Mouse (Mus musculus): Measurements from ENCODE around the gene Mybpc2.

The Mybpc2 gene

DNA sequence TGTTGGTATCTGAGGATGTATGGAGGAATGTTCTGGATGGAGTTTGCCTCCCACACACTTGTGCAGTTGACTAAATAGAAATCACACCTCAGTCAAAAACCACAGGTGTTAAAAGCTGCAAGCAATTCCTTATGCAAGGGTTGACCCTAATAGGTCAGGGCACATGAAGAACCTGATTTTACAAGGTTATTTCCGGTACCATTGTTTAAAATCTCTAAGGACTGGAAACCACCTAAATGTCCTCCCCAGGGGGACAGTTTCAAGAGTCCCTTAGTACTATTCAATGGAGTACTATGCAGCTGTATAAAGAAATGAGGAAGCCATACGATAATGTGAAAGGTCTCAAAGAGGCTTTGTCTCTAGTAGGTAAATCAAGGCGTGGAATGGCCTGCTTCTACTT, 21.8 kb upstream of the Mybpc2 start:
- DNase-seq (ENCODE audit: low spot score): no peak

DNA sequence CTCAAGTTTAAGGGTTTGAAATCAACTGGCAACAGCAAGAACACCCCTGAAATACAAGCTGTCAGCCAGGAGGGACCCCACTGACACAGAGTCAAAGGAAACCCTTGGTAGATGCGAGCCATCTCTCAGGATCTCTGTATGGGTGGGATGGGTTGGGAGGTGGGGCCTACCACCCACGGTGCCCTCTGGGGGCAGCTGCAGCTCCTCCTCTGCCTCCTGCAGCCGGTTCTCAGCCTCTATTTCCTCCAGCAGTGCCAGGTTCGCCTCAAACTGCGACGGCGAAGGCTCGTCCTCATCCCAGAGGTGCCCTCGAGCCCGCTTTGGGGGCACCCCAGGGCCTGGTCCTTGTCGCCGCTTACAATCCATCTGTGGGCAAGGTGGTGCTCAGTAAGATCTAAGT, 18.6 kb upstream of the Mybpc2 start:
- DNase-seq (ENCODE audit: low spot score): no peak

DNA sequence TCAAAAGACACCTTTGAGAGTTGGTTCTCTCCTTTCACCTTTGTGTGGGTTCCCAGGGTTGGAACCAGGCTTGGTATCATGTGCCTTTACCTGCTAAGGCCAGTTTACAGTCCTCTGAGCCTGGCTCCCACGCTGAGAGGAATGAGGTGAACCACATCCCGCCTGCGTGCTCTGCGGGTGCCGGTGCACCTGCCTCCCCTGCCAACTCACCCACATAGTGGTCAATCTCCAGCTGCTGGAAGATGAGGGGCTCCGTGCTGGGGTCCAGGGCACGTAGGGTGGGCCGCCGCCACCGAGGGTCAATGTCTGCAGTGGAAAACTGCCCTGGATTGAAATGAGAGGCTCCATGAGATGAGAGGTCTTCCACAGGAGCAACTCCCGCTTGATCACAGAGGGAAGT, 18.1 kb upstream of the Mybpc2 start:
- DNase-seq (ENCODE audit: low spot score): no peak

DNA sequence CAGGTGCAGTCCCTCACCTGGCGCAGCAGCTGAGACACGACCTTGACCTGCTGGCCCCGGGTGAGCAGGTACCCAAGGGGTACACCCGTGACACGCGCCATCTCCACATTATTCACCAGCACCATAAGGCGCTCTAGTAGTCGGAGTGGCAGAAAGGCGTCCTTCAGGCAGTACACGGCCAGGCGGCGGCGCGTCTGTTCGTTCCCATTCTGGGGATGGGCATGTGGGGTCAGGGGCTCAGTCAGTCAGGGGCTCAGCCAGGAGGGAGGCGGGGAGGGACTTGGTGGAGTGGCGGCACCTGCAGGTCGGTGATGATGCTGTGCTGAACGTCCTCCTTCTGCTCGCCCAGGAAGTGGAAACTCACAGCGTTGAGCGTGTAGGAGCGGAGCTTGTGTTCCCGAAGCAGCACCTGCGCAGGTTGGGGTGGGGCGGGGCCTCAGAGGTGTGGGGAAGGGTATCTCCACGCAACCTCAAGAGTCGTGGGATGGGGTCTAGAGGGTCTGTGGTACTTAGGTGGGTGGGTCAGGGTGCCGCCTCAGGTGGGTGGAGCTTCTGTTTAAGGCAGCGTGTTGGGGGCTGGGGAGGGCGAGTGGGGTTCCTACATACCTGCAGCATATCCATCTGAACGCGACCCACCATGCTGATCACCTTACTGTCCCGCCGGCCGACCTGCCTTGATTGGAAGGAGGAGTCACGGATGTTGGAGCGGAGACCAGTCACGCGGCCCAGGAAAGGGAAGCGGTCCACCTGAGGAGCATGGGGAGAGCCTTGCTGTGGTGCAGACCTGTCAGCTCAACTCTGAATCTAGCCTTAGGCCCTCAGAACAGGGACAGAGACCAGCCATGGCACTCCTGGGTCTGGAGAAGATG, 14.5 kb upstream of the Mybpc2 start:
- no peak for DNase-seq (ENCODE audit: low spot score)

DNA sequence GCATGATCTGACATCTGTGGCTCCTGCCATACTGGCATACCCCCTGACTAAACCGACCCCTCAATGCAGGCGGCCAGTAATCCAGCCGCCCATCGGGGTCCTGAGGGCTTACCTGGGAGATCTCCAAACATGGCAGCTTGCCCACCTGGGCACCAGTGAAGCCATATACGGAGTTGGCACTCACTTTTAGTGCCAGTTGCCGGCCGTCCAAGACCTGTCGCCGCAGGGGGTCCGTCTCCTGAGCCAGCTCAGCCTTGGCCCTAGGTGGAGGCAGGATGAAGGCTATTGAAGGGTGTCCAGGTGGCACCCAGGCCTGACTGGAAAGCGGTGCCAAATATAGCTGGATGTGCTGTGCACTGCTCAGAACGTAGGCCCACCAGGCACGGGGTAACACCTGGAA, 13.0 kb upstream of the Mybpc2 start:
- no peak for DNase-seq (ENCODE audit: low spot score)

DNA sequence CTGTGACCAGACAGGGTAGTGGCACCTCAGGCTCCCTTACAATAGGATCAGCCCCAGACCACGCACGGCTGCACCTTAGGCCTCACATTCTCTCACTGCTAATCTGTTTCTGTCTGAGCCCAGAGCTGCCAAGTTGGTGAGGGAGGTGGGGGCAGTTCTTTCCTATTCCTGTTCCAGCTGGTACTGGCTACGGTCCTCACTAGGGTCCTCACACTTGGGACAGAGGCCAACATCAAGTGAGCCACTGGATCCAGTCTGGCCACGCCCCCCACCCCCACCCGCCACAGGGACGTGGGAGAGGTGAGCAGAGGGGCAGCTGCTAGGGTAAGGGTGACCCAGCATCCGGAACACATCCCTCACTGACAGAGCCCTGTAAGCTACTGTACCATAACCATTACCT, 12.6 kb upstream of the Mybpc2 start:
- DNase-seq (ENCODE audit: low spot score): no peak

DNA sequence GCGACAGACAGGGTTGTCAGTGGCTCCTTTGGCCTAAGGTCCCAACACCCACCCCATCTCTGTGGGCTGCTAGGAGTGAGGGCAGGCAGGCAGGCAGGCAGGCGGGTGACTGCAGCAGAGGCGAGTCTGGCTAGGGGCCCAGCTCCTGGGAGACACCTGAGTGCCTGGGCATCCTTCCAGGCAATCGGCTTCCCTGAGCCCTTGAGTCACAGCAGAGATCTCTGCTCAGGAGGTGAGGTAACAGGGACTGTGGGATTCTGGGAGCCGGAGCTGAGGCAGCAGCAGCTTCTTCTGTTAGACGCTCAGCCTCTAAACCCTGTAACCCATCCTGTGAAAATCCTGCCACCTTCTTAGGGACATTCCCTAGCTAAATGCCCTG, 12.1 kb upstream of the Mybpc2 start:
- DNase-seq (ENCODE audit: low spot score): no peak

DNA sequence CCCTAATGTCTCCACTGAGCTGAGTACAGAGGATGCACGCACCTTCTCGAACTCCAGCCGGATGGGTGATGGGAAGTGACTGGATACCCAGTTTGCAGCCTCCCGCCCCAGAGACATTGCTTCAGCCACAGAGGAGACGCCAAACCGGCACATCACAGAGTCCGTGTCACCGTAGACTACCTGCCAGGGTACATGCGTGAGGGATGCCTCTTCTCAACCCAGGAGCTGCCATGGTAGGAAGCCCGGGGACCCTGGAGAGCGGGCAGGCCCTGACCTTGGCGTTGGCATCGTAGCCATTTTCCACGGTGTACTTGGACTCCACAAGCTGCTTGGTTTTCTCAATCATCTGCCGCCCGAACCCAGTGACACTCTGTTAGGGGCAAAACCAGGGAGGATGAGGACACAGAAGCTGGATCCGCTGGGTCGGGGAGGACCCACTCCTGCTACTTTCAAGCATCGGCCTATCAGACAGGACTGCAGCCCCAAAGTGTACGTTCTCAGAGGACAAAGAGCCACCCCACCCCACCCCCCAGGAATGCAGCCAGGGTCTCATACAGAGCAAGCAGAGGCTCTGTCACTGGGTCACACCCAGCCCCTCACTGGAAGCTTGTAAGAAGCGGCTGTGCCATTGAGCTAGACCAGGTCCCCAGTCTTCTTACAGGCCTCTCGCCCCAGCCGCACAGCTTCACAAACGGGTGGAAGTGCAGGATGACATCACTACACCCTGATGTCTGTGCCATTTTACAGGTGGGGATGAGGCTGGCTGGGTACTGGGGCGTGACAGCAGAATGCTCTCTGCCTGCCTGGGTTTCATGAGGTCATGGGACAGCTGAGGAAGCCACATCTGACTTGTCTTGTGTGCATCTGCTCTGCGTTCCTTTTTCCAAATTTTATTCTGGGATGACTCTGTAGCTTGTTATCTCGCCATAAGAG, 11.5 kb upstream of the Mybpc2 start:
- no peak for DNase-seq (ENCODE audit: low spot score)

DNA sequence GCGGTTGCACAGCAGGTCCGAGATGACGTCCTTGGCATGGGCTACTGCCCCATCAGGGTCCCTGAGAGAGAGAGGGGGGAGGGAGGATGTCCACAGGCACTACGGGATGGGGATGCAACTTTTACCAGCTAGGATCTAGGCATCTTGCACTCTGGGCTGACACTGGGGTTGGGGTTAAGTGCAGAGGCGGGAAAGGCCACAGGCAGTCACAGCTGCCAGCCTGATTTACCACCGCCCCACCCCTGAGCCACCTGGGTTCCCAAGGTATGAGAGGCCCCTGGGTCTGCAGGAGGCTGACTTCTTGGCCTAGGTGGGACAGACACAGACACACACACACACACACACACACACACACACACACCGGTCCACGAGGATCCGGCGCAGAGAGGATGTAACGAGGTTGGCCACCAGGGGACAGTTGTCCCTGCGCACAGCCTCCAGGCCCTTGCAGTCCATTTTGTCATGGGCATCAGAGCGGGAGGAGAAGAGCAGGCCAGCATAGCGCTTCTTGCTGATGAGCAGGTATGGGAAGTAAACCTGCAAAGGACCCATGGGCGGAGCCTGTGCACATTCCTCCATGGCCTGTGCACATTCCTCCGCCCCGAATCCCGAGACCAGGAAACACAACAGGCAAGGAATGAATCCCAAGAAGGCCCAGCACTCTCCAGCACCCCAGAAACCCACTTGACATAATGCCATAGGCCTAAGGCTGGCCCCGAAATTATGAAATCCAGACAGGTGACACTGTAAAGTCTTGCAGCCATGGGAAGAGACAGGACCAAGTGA, 10.4 kb upstream of the Mybpc2 start:
- no peak for DNase-seq (ENCODE audit: low spot score)

DNA sequence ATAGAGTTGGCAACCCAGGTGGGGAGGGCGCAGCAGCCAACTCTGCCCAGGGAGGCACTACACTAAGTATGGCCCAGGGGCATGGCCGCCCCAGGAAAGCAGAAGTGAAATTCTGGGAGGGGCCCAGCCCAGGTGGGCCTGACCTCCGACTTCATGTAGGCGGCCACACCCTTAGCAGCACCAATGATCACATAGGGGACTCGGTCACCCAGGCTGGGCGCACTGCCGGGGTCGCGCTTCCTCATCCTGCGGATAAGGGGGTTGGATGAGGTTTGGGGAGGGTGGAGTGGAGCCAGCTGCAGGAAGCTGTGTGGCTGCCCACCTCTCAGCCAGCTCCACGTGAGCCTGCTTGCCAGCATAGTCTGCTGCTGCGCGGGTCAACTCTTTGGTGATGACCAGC, 9.8 kb upstream of the Mybpc2 start:
- DNase-seq (ENCODE audit: low spot score): no peak

DNA sequence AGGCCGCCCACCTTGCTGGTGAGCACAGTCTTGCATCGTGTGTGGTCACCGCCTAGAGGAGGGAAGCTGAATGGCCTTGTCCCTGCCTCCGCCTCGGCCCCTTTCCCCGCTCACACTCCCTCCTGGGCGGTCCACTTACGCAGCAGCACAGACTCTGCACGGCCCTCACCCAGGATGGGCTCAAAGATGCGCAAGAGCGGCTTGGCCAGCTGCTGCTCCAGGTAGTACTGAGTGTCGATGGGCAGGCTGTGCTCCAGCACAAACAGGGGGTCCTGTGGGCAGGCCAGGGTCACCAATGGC, 9.2 kb upstream of the Mybpc2 start:
- DNase-seq (ENCODE audit: low spot score): no peak

DNA sequence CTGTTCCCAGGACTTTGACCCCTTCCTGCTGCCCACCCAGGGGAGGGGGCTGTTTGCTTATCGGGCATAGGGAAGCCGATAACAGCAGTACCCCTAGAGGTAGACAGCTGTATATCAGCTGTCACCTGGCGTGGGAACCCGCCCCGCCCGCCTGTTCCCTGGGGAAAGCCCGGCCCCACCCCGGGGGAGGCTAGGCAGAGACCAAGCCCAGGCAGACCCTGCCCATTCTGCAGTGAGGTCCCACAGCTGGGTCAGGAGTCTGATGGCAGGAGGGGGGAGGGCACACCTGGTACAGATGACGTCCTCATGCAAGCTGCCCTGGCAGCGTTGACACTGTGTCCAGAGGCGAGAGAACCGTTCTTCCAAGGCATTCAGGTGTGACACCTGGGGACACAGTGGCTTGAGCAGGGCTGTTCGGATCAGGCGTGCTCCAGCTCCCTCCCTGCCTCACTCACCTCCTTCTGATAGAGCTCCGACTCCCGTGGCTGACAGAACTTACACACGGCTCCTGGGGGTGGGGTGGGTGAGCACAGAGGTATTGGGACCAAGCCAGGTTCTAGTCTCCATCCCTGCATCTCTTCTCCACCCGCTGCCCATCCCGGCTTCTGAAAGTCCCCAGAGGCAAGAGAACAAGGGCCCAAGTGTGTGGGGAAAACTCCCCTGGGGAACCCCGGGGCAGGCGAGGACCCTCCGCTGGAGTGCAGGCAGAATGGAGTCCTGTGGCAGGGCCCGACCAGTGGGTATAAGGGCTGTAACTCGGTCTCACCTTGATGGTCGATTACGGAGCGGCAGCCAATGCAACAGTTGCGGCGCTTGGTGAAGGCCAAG, 8.7 kb upstream of the Mybpc2 start:
- no peak for DNase-seq (ENCODE audit: low spot score)

DNA sequence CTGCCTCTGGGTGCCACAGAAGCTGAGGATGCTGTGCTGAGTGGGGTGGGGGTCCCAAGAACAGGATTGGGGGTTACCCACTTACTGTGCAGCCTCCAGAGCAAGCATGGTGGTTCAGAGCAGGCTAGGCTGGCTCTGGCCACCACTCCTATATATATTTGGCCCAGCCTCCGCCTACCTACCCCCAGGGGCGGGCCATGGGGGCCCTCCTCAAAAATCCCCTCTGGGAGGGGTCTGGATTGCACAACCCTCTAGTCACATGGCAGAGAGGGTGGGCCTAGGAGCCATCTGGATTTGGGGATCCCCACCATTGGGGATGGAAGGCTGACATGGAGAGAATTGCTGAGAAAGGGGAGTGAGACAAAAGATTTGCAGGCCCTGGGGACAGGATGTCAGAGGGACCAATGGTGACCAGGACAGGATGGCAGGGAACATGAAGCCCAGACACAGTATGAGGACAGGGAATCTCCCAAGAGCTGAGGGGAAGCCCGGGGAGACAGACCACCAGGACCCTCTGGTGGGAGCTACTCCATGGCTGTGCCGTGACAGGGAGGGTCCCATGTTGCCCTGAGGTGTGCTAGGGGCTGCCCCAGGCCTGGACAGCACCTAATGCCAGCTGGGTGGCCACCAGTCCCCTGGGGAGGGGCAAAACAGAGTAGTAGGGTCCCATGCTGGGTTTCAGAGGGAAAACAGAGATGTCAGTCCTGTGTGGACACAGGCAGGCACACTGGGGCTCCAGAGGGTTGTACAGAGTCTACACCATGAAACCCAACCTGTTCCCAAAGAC, 7.7 kb upstream of the Mybpc2 start, which contains the start of gene Spib:
Spib (minus strand) TSS at position 126 of the 787 bp plus-strand sequence.
- DNase-seq (ENCODE audit: low spot score): no peak

DNA sequence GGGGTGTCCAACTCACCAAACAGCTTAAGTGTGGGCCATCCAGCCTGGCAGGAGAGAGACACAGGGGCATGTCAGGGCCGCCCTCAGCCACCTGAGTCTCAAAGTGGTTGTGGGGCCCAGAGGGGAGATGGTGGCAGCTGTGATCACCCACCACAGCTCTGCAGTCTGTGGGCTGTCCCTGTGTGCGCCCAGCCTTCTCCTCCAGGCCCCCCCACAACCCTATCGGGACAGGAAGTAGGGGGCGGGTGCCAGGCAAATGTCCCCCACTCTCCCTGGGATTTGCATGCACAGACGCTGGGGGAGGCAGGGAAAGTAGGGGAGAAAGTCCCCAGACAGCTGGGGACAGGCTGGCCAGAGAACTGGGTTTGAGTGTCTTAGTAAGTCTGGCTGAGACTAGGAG, 6.8 kb upstream of the Mybpc2 start:
- no peak for DNase-seq (ENCODE audit: low spot score)

DNA sequence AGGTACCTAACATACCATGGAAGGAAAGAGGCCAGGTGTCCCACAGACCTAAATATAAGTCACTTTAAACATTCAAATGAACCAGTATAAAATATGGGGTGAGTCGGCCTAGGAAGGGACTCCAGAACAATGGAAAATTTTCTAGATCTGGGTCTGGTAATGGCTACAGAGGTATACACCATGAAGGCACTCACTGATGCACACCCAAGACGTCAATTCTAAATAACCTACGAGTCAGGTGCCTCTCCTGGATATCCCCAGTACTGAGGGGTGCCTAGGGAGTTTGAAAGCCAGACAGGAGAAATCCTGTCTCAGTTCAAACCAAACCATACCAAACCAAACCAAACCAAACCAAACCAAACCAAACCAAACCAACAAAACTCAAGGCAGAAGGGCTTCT, 6.1 kb upstream of the Mybpc2 start:
- no peak for DNase-seq (ENCODE audit: low spot score)

DNA sequence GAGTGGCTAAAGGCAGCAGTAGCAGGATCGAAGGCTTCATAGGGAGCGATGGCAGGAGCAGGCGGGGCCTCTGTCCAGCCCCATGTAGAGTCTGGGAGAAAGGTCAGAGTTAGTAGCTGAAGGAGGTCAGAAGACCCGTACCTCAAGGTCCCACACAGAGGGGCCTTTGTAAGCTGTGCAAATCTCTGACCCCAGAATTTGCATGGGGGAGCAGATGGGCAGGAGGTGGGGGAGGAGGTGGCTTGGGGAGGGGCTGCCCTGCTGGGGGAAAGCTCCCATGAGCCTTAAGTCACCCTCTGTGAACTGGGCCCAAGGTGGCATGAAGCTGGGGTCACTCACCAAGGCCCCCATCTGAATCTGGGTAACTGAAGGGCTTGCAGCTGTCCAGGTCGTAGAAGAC, 5.1 kb upstream of the Mybpc2 start:
- no peak for DNase-seq (ENCODE audit: low spot score)

DNA sequence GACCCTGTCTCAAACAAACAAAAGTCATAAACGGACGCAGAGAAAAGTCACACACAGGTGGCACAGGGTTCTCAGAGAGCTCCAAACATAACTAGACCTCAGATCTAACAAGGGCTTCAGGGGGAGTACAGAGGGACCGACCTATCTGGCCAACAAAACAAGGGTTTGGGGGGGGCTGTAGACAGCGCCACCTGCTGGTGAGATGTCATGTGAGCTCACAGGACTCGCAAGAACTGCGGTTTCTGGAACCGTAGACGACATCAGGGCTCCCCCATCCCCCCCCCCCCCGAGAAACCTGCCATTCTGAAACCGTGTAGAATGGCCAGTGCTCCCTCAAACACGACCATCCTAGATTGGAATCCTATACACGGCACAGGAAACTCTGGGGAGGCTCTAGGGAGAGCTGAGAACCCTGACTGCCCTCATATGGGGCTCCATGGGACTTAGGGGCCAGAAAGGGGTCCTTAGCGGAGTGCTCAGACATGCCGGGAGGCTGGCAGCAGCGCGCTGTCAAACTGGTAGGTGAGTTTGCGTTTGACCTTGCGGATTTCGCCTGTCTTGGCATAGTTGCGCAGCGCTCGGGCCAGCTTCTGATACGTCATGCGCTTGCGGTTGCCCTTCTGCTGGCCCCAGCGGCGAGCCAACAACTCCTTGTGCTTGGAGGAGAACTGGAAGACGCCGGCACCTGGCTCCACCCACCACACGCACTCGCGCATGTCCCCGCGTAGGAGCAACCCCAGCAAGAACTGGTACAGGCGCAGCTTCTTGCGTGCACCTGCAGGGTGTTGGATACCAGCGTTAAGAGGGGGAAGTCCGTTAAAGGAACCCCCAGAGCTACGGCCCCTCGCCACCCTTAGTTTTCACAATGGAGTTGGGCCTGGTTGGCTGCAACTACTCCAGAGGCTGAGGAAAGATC, 3.3 kb upstream of the Mybpc2 start:
- DNase-seq (ENCODE audit: low spot score): no peak

DNA sequence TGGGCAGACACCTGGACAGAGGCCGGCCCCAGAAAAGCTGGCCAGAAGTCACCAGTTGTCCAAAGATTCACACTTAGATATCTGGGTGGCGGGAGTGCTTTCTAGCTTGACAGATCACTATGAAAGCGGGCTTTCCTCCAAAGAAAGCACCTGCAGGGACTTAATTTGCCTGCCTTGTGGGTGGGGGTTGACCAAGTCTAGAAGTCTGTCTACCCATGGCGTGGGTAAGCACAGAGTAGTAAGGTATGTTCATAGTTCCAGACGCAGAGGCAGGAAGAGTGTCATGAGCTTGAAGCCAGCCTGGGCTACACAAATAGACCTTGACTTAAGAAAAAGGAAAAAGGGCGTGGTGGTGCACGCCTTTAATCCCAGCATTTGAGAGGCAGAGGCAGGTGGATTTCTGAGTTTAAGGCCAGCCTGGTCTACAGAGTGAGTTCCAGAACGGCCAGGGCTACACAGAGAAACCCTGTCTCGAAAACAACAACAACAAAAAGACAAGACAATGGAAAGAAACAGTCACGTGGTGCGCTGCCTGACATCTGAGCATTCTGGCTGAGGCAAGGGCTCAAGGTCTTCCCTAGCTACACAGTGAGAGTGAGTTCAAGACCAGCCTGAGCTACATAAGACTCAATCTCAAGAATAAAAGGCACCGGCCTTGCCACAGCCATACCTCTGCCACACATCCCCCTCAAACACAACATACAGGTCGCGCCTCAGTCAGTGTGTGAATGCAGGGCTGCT, 2.1 kb upstream of the Mybpc2 start:
- DNase-seq (ENCODE audit: low spot score): no peak

All from urinary bladder, postnatal 10 days (tissue).